Mouse (Mus musculus) central nervous system, embryonic 14 days (tissue): ENCODE data around the gene Tut4. TPM values are rescaled to one million over a fixed set of nuclear protein-coding genes. Genes with fewer than 3 reads are reported as not detected.

Source experiments
- polyA plus RNA-seq: library from polyadenylated mRNA; depleted of rRNA; stranded (reverse); fragments of >200 nt; gene quantifications from 2 replicates; pipeline ENCODE4 v1.2.3, GENCODE M21; 2012; rRNA removed

Tut4 gene
- polyA plus RNA-seq, result 143 and 154 TPM in 2 replicates

GRCm38 (mm10) chr4:108459231-108460155, at the start of gene Tut4:
Gene Tut4 (plus strand): TSS chr4:108459426.

GRCm38 (mm10) chr4:108578840-108579742, 119.9 kb downstream of the Tut4 start, which contains the start of the genes Prpf38a and Orc1:
Gene Prpf38a (minus strand): TSS chr4:108579336.
Gene Orc1 (plus strand): TSS chr4:108579423.

Other genes starting within 250 kb of the Tut4 start
- 0.11 and 0.14 TPM in 2 replicates for gene Zyg11a, start 241.4 kb upstream of the Tut4 start, polyA plus RNA-seq
- 35.3 and 39.0 TPM in 2 replicates for gene Zyg11b, start 158.3 kb upstream of the Tut4 start, polyA plus RNA-seq
- gene Coa7, start 131.3 kb upstream of the Tut4 start, polyA plus RNA-seq, result 17.9 and 24.4 TPM in 2 replicates
- 4.2 and 5.1 TPM in 2 replicates for gene Shisal2a, start 76.1 kb upstream of the Tut4 start, polyA plus RNA-seq
- 24.2 and 38.1 TPM in 2 replicates for gene Gpx7, start 52.5 kb upstream of the Tut4 start, polyA plus RNA-seq
- 53.9 and 61.6 TPM in 2 replicates for gene Prpf38a, start 119.9 kb downstream of the Tut4 start, polyA plus RNA-seq
- gene Orc1, start 120.0 kb downstream of the Tut4 start, polyA plus RNA-seq, result 2.7 and 2.9 TPM in 2 replicates
- gene Cc2d1b, start 160.5 kb downstream of the Tut4 start, polyA plus RNA-seq, result 54.4 and 55.6 TPM in 2 replicates